Mouse (Mus musculus) adrenal gland, adult 18-20 months (tissue): ENCODE data around the gene Mustn1. TPM values are rescaled to one million over a fixed set of nuclear protein-coding genes. Genes with fewer than 3 reads are reported as not detected.

Source experiments
- DNase-seq, 2 experiments: peaks; one replicate each; pipeline ENCODE4 v3.0.0; 2021 to 2022; ENCODE audit warnings: low spot score in 2 of 2
- total RNA-seq, 2 experiments: library from RNA; stranded (reverse); gene quantifications; 1 replicate in 1 of 2; 2 replicates in 1 of 2; pipeline ENCODE4 v1.2.3; 2021

Mustn1 gene
- total RNA-seq, 2 experiments from 2014 or later, result 2.5 to 6.0 TPM

DNA sequence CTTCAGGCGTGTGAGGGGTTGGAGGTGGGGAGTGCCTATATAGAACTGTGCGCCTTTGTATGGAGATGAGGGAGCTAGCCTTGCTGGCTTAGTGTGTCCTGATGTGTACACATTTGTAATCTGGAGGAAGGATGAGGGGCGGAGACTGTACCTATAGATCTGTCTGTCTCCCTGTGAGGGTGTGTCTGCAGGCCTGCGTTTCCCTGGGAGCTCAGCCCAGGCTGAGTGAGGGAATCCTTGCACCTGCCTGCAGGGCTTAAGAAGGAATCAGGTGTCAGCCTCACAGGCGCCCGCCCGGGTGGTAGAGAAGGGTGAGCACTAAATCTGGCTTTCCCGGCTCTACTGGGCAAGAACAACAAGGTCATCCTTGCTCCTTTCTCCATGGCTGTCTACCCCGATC is 794 bp downstream of the Mustn1 start:
- DNase-seq, result no peak

DNA sequence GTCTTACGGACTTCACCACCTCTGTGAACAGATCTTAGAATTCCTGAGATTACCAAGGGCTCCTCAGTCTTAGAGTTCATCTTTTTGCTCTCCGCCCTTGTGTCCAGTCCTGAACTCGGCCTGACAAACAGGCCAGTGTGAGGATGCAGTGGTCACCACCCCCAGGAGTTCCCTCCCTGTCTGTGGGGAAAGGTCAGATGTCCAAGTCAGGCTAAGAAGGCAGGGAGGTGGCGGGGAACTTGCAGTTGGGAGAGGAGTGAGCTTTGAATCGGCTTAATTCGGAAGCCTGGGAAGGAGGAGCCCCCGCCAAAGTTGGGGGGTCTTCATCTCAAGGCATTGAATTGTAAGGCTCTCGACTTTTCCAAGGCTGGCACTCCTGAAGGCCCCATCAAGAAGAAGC is 1.3 kb downstream of the Mustn1 start:
- DNase-seq, result no peak

DNA sequence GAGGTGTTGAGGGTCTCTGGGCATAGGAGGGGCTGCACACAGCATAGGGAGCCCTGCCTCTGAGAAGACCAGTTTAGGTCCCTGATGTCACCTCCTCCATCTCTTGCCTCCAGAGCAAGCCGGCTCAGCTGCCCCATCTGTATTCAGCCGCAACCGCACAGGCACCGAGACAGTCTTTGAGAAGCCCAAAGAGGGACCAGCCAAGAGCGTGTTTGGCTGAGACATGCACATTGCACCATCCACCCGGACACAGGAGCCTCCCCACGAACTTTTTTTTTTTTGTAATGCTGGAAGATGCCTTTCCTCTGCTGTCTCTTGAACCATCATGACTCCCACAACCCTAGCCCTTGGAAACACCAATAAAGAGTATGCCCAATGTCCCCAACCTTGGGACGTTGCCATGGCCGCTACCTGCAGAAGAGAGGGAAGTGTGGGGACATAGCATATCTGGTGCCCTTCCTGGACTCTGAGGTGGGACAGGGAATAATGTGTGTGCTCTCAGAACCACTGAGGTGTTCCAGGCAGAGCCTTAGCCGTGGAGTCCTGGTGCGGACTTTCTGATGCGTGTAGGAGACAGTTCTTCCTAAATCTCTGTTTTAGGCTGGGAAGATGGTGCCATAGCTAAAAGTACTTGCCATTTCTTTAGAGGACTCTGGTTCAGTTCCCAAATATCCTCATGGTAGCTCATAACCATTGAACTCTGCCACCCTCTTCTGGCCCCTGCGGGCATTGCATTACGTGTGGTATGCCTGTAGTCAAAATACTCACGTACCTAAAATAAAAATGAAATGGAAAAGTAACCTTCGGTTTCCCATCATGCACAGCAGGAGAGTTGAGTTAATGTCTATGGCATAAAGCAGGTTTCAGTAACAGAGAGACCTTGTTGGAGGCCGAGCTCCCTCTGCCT is 2.1 kb downstream of the Mustn1 start:
- peak; percentile 36 to 57 for DNase-seq

DNA sequence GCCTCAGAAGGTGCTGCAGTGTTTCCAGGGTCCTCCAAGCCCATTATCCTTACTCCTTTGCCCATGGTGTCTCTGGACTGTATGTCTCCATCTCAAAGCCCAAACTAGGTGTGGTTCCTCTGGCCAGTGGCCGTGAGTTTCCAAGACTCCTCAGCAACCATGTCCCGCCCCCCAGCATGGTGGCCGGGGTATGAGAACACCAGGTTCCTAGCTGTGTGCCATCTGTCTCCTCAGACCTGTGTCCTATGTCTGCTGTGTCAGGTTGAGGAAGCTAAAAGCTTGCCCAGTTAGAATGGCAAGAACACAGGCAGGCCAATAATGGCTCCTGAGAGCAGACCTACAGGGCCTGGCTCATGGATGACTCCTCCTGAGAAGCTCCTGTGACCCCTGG is 2.7 kb downstream of the Mustn1 start:
- DNase-seq, result no peak

DNA sequence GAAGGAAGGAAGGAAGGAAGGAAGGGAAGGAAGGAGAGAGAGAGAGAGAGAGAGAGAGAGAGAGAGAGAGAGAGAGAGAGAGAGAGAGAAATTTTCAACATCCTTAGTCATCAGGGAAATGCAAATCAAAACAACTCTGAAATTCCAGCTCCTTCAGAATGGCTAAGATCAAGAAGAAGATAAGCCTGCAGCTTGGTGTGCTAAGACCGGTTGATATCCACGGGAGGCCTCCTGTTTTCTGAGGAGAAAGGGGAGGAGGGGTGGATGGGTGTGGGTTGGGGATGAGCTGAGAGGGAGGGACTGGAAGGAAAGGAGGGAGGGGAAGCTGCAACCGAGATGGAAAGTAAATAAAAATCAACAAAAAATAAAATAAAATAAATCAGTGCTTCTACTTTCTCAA is 6.3 kb downstream of the Mustn1 start:
- no peak for DNase-seq

DNA sequence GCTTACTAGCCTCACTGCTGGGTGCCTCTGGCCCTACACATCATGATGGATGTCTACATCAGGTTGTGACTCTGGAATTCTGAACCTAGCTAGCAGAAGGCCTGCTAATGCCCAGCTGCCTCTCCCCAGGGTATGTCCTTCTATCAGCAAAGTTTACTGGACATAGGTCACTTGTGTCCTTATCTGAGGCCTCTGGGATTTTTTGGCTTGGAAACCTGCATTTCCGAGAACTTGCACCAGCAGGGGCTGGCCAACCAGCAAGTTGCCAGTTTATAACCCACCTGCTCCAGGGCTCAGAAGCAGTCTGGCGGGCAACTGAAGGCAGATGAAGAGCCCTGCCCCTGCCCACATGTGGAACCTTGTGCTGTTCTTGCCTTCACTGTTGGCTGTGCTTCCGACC is 7.2 kb downstream of the Mustn1 start, which contains the start of gene Itih4:
Itih4 (plus strand) TSS at position 273 of the 400 bp plus-strand sequence.
- no peak for DNase-seq

DNA sequence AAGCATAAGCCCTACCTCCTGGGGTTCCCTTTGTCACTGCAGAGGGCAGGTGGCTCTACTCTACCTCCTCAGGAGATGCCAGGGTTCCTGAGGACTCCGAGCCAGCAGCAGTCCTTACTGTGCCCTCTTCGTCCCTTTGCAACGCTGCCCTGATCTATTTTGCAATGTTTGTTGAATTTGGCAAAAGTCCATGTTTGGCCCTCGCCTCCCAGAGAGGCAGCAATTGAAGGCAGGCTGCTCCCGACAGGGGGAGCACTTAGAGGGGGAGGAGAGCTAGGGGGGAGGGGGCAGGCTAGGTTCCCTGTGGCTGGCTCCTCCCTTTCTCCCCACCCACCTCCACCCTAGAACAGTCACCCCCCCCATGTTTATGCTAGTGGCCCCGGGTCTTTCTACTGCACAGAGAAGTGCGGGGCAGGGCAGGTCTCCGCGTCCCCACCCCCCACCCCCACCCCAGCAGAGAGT is 9.3 kb downstream of the Mustn1 start:
- peak in 1 of 2 experiments; percentile 31 for DNase-seq

DNA sequence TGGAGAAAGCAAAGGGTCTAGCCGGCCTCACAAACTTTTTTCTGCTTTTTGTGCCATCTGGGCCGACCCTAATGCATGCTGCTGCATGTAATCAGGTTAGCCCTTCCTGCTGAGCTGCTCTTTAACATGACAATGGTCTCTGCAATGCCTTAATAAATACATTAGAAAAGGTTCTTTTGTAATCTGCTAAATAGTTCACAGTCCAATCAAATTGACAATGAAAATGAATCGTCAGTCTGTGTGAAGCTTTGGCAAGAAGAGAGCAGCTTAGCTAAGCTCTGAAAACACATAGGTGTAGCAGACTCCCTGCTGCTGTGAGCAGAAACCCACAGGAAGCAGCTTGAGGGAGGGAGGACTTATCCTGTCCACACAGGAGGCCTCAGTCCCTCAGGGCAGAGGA is 21.0 kb downstream of the Mustn1 start:
- DNase-seq, result no peak

DNA sequence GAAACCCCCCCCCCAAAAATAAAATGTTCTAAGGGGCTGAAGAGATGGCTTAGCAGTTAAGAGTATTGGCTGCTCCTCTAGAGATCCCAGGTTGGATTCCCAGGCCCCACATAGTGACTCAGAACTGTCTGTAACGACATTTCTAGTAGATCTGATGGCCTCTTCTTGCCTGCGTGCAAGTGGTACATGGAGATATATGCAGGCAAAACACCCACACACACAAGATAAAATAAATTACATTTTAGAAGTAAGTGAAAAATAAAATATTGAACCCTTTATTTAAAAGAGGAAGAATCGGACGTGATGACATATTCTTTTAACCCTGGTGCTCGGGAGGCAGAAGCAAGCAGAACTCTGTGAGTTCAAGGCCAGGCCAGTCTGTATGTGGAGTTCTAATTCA is 23.6 kb downstream of the Mustn1 start:
- no peak for DNase-seq

DNA sequence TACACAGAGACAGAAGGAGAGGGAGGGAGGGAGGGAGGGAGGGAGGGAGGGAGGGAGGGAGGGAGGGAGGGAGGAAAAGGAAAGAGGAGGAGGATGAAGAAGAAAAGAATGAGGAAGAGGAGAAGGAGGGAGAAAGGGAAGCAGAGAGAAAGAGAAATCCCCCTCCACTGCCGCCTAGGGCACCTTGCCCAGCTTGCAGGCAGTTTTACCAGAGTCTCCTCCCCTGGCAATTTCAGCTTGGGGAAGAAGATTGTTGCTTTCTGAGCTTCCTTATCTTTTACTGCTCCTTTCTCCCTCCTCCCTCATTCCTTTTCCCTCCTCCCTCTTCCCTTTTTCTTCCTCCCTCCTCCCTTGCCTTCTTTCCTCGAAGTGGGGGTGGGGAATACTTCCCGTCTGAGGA is 24.0 kb downstream of the Mustn1 start:
- no peak for DNase-seq

DNA sequence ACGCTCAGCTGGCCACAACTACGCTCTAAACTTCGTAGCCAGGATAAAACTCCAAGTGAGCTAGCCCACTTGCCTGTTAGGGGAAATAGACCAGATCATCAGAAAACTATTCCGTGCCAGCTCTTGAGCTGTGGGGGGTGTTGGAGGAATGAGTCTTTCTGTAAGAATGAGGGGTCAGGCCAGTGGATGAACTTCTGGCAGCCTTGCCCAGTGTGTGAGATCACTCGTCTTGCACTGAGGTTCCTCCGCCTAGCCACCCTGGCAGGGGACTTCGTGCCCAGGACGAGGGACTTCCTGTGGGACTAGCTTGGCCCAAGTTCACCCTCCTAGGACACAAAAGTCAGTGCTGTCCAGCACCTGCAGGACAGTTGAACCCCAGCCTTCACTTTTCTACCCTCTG is 25.3 kb downstream of the Mustn1 start:
- no peak for DNase-seq

DNA sequence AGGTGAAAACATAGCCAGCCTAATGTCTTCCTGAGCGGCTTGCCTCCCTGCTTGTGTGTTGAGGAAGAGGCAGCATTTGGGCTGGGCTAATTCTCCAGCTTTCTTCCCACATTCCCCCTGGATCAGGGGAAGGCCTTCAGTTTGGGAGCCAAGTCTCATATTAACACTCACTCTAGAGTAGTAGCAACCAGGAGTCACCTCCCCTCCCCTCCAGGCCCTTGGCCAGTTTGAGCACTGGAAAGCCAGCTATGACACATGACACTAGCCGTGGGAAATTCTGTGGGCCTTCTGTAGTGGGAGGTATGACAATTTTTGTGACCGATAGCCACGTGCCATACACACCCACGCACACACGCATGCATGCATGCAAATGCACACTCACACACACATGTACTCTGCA is 27.0 kb downstream of the Mustn1 start:
- no peak for DNase-seq

DNA sequence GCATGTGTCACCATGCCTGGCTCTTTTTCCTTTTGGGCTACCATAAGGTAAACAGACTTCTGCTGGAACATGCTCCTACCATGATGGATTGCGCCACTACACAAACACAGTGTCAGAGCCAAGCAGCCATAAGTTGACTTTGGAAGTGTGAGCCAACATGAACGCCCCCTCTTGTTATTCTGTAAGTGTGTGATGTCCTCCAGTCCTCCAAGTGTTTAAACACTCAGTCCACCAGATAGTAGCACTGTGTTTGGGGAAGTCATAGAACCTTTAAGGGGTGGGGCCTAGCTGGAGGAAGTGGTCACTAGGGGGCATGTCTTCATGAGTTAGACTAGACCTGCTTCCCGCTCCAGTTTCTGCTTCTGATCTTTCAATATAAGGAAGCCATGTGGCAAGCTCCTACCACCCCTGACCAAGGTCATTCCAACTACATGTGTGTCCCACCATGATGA is 28.8 kb downstream of the Mustn1 start:
- no peak for DNase-seq

DNA sequence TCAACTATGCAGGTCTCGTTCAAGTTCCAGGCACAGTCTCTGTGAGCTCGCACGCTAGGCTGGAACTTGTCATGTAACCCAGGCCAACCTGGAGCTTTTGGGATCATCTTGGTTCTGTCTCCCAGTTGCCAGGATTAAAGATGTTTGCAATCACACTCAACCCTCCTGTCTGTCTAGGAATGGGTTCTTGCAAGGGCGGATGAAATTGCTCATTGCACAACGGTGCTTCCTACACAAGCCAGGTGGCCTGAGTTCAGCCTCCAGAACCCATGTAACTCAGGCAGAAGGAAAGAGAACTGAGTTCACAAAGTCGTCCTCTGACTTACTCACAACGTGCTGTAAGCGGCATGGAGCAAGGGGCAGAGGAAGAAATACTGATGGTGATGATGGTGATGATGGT is 32.1 kb downstream of the Mustn1 start:
- no peak for DNase-seq

DNA sequence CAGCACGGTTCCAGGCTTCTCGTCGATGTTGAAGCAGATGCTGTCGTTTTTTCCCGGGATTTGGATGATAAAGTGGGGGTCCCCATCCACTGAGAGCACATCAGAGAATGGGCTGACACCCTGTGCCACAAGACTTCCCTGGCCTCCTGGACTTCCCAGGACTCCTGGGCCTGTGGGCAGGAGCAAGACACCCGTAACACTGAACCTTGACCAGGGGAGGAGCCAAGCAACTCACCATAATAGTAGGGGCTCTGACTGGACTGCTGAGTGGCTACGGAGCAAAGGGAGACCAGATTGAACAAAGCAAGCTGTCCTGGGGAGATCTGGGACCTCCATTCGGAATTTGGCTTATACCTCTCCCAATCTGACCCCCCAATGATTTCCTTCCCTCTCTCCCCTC is 33.6 kb downstream of the Mustn1 start:
- DNase-seq, result no peak

DNA sequence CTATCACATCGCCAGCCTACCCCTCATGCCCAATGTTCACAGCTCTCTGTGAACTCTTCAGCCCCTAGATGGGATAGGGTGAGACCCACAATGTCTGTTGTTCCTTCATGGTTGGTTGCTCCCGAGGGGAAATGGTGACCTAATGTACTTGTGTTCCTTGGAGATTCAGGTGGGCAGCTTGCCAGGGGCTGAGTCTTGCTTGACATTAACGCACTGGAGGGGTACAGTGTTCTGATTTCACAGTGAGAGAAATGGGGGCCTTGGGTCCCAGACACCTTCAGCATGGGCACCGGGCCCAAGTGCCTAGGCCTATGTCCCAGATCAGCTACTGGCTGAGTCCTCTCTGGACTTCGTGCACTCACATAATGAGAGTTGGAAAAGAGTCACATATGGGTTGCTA is 34.4 kb downstream of the Mustn1 start:
- DNase-seq, result no peak

DNA sequence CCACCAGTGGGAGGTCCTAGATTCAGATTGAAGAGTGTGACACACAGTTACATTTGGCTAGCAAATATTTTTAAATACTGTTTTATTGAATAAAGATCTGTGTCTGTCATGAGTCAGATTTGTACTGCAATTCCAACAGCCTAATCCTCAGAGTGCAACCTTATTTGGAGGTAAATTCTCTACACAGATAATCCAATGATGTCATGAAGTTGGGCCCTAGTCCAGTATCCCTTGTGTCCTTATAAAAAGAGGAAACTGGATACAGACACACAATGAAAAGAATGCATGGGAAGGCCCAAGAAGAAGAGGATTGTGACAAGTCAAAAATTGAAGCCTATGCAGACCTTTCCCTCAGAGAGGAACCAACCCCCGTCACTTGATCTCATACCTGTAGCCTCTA is 37.5 kb downstream of the Mustn1 start:
- no peak for DNase-seq

DNA sequence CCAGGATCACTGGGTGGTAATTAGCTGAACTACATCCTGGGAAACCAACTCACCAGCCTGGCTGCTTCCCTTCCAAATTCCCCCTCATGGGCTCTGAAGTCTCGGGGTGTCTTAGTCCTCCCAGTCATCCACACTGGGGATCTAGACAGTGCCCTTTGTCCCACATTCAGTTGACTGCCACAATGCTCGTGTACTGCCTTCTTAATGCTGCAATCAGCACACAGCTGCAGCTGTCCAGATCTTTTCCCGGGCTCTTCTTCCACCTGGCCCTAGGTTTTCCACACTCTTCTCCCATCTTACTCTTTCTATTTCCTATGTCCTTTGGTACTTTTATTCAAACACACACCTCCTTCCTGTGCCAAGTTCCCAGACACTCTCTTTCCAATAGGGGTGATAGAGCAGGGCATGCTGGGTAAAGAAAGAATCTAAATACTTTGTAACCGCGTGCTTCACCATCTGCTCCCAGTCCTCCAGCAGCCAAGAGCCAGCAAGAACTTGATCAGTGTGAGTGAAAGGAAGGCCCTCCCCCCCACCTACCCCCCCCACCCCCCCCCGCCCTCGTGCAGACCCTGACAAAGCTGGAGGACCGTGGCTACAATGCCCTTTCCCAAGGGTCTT is 43.2 kb downstream of the Mustn1 start:
- no peak for DNase-seq

DNA sequence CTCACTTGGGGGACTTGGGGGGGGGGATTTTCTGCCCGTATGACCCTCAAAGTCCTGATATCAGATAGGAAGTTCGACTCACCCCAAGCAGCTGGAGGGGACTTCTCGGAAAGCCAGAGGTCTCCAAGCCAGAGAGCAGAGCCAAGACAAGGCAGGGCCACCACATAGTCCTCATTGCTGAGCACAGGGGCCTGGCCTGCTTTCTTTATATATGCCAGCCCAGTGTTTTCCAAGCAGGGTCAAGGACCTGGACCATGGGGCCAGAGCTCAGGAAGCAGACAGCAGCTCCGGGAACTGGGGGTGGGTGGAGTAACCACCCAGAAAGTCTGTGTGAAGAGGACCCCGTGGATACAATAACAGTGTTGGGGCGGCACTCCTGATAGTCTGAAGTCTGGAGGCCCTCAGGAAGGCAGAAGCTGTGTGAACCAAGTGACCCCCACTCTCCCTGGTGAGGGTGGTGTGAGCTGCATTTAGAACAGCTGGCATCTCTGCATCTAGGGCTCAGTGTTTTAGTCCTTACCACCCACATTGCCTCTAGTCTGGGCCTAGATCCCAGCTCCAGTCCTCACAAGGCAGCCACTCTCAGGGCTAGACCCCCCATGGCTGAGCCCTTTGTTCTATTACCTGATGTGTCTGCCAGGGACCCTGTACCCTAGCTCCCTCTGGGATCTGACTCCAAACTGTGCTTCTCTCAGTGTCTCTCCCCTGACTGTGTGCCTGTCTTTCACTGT is 44.5 kb downstream of the Mustn1 start, which contains the start of gene Itih3:
Itih3 (minus strand) TSS at position 386 of the 731 bp plus-strand sequence.
- no peak for DNase-seq

DNA sequence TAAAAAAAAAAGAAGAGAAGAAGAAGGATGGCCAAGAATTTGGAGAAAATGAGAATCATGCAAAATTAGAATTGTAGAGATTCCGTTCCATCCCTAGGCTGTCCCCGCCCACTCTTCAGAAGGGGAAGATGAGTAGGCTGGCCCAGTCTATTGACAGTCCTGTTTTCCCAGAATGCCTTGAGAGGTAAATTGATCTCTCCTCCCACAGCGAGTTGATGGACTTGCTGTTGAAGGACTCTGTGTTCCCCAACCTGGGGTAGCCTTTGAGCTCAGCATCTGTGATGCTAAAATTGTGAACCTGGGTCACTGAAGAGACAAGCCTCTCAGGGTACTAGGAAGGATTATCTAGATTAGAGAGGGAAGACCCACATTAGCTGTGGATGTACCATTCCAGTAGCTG is 46.5 kb downstream of the Mustn1 start:
- no peak for DNase-seq

DNA sequence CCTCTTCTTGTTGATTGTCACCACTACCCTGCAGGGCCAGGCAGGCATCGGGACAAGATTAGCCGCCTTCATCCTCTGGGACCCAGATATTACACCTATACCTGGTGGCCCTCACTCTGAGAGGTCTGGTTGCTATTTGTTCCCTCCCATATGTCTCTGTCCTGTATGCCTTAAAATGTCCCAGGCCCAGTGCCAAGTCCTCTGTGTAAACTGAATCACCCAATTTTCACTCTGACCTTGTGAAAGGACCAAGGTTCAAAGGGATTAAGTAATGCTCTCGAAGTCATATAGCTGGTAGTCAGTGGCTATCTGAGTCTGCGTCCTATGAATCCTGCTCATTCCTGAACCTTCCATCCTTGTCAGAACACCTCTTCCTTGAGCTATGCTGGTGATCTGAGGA is 51.4 kb downstream of the Mustn1 start:
- DNase-seq, result peak in 1 of 2 experiments; percentile 27
